Mouse (Mus musculus): ENCODE data around the gene Mak.

- no peak for TF ChIP-seq TCF12 (IDR thresholded peaks at IDR 0.05; ENCODE audit: low read depth, low read length)
- TF ChIP-seq POLR2A (IDR thresholded peaks at IDR 0.05; ENCODE audit: control insufficient read depth in 1 of 2, insufficient read depth in 1 of 2, low read depth in 1 of 2, low read length in 2 of 2, poor library complexity in 1 of 2) = no peak
- TF ChIP-seq GATA1 (IDR thresholded peaks at IDR 0.05; ENCODE audit: low read depth, low read length) = no peak
- no peak for TF ChIP-seq CHD2 (IDR thresholded peaks at IDR 0.05; ENCODE audit: low read length)
Observed at GRCm38 (mm10) chr13:41045901-41046300, 33.6 kb downstream of the Mak start.

All from MEL (cell line).